Mouse (Mus musculus): ENCODE results near the gene Krt16.

Krt16 gene

GRCm38 (mm10) chr11:100248852-100249465 lies at the start of gene Krt16:
Gene Krt16, minus strand, starts transcription at chr11:100248902.
- DNase-seq (ENCODE audit: low read depth): peak; percentile 4

DNA sequence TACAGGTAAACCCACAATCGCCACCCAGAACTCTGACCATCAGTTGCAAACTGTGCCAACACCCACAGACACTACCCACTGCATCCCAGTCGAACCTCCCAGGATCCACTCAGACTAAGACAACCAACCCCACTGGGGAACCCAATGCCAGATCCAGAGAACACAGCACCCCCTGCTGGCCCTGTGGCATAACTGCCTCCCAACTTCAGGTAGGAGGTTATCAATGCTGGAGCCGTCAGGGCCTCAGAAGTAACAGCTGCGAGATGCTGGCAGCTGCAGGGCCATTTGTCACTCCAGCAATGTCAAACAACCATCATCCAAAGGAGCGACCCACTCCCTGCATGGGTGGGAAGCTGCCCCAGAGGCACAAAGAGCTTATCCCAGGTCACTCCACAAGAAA lies 49.1 kb upstream of the Krt16 start:
- no peak for DNase-seq (ENCODE audit: low read depth)

DNA sequence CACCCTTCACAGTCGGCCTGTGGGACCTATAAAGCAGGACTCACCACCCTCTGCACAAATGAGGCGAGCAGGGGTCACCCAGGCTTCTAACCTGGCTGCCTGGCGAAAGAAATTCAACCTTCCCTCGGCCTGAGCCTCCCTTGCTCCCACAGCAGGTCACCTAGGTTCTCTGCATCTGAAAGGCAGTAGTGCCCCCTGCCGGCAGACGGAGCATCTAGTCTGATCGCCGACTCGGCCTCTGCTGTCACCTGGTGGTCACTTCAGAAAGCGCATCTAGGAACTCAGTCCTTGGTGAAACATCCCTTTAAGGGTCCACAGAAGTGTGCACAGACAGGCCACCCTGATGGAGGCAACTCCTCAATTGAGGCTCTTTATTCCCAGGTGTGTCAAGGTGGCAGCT lies 46.6 kb upstream of the Krt16 start:
- no peak for DNase-seq (ENCODE audit: low read depth)

- no peak for DNase-seq (ENCODE audit: low read depth)
Measured at GRCm38 (mm10) chr11:100292884-100293283, 44.2 kb upstream of the Krt16 start.

GRCm38 (mm10) chr11:100290235-100290634 lies 41.5 kb upstream of the Krt16 start:
- no peak for DNase-seq (ENCODE audit: low read depth)

- no peak for DNase-seq (ENCODE audit: low read depth)
Measured at GRCm38 (mm10) chr11:100288942-100289341, 40.2 kb upstream of the Krt16 start.

- peak; percentile 97 for DNase-seq (ENCODE audit: low read depth)
Measured at GRCm38 (mm10) chr11:100287024-100287423, 38.3 kb upstream of the Krt16 start.

DNA sequence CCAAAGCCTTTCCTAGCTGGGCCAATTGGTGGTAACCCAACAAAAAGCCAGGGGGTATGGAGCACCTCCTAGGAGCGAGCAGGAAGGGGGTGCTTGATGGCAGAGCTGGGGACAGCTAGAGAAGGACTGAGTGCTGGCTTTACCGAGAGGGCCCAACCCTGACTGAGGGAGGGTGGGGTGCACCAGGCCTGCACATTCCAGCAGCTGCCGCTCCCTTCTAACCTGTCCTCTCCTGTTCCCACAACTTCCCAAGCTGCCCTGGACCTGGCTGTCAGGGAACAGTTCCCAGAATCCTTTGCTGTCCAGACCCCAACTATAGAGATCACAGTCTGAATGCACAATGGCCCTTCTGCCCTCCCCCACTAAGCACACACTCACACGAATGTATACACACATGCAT lies 36.3 kb upstream of the Krt16 start:
- no peak for DNase-seq (ENCODE audit: low read depth)

GRCm38 (mm10) chr11:100282549-100282948 lies 33.8 kb upstream of the Krt16 start:
- no peak for DNase-seq (ENCODE audit: low read depth)

- no peak for DNase-seq (ENCODE audit: low read depth)
Measured at GRCm38 (mm10) chr11:100281596-100282544, 33.2 kb upstream of the Krt16 start.

DNA sequence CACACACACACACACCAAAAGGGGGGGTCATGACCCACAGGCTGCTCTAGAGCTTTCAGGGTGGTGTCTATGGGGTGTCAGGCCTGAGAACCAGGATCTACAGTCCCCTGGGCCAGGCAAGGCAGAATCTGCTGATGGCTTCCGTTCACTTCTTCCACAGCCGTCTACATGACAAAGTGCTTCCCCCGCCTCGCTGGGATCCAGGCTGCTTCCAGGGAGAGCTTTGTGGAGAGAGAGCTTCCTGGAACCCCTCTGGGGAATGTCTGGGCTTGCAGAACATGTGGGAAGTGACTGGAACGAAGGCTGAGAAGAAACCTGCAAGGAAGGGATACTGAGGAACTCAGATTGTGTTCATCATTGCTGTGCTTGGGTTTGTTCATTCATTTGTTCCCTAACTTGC lies 30.1 kb upstream of the Krt16 start:
- no peak for DNase-seq (ENCODE audit: low read depth)

- DNase-seq (ENCODE audit: low read depth): no peak
Measured at GRCm38 (mm10) chr11:100277726-100278480, 29.2 kb upstream of the Krt16 start.

DNA sequence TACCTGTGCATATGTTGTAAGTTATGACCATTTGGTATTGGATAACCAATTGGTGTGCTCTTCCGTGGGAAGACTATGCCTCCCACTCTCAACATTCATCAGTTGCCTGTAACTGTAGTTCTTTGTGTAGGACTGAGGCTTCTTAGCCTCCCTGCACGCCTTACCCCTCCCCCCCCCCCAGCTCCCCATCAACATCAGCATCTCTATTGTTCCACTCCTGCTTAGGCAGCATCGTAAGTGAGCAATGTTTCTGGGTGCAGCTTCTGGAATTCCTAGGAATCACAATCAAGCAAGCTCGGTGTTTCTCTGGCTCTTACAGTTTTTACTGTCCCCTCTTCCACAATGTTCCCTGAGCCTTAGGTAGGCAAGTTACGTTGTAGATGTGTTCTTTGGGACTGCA lies 26.8 kb upstream of the Krt16 start:
- DNase-seq (ENCODE audit: low read depth): no peak

DNA sequence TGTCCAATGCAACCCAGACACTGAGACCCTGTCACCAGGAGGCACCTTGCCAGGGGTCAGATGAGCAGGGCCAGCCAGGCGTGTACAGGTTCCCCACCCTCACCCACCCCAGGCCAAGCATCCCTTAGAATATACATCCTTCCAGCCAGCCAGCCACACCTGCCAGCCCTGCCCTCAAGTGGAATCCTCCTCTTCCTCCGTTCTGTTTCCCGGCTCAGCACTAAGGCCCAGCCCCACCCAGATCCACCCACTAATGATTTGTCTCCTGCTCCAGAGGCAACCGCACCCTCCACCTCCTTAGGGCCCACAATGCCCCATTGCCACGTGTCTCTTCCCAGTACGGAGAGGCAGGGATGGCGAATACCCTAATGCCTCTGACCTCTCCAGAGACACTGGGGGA lies 26.0 kb upstream of the Krt16 start:
- no peak for DNase-seq (ENCODE audit: low read depth)

- DNase-seq (ENCODE audit: low read depth): no peak
Measured at GRCm38 (mm10) chr11:100271878-100272277, 23.2 kb upstream of the Krt16 start.

GRCm38 (mm10) chr11:100269821-100270332 lies 21.2 kb upstream of the Krt16 start, which contains the start of gene Krt42:
Gene Krt42, minus strand, starts transcription at chr11:100269871.
- DNase-seq (ENCODE audit: low read depth): no peak

DNA sequence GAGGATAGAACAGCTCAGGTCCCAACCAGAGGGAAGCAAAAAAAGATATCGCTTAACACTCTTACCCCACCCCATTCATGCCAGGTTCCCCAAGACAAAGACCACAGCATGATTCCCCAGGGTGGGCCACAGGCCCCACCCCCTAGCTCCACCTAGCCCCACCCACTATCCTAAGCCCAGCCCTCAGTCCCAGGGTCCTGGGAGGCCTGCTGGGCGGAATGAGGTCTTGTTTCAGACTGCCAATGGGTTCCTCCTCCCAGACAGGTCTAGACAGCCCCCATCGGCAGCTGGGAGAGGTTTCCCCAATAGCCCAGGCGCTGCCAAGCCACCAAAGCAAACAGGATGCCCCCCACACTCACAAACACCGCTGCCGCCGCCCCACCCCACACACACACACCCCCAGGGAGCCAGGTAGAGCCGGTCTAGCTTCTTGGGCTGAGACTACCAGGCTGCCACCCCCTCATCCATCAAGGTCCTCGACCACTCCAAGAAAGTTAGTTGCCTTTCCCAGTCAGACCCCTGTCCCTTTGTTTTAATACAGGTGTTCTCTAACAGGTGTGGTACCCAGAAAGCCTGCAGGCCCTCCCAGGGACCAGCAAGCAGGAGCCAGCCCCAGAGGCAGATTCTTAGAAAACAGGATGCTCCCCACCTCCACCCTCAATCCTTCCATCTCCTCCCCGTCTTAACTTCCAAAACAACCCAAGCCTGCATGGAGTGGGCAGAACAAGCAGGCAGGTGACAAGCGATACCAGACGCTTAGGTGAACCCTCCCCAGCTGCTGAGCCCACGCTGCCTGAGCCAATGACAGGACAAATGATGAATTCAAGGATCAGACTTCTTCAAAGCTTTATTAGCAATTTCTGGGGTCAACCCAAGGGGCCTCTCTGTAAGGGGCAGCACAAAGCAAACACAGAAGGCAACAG lies 13.6 kb upstream of the Krt16 start:
- no peak for DNase-seq (ENCODE audit: low read depth)

GRCm38 (mm10) chr11:100261235-100261605 lies 12.5 kb upstream of the Krt16 start:
- no peak for DNase-seq (ENCODE audit: low read depth)

- DNase-seq (ENCODE audit: low read depth): no peak
Measured at GRCm38 (mm10) chr11:100260514-100261234, 12.0 kb upstream of the Krt16 start, which contains the start of gene Krt17. Gene Krt17, minus strand, starts transcription at chr11:100261029.

DNA sequence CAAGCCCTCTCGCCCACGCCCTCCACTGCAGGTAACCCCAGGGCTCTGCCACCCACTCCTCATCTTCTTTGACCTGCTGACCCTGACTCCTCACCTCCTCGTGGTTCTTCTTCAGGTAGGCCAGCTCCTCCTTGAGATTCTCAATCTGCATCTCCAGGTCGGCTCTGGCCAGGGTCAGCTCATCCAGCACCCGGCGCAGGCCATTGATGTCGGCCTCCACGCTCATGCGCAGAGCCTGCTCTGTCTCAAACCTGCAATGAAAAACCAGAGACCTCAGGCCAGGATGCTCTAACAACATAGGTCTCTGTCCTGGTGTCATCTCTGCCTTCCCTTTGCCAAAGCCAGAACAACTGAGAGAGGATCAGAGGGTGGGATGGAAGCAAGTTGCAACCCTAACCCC lies 10.4 kb upstream of the Krt16 start:
- no peak for DNase-seq (ENCODE audit: low read depth)

GRCm38 (mm10) chr11:100257967-100258366 lies 9.3 kb upstream of the Krt16 start:
- DNase-seq (ENCODE audit: low read depth): no peak

All from fibroblast of lung, adult 2 months (primary cell).